Mouse (Mus musculus): ENCODE data around the gene Nostrin. TPM values are rescaled to one million over a fixed set of nuclear protein-coding genes. Genes with fewer than 3 reads are reported as not detected.
A peak's percentile ranks its signal among the peaks of the same experiment; 100 is the strongest.

Gene Nostrin
- total RNA-seq, 1 experiment from 2014 or later = 15.1 TPM

- ATAC-seq (replicated peaks; ENCODE audit: insufficient number of reproducible peaks, low FRiP score, low TSS enrichment, poor library complexity, severe bottlenecking) = no peak
Observed at GRCm38 (mm10) chr2:69179721-69180120, 44.1 kb downstream of the Nostrin start.

- ATAC-seq (replicated peaks; ENCODE audit: insufficient number of reproducible peaks, low FRiP score, low TSS enrichment, poor library complexity, severe bottlenecking) = peak; percentile 13; the same call in 1 of the 2 replicates
Observed at GRCm38 (mm10) chr2:69187990-69188389, 52.4 kb downstream of the Nostrin start.

- ATAC-seq (replicated peaks; ENCODE audit: insufficient number of reproducible peaks, low FRiP score, low TSS enrichment, poor library complexity, severe bottlenecking) = no peak
Observed at GRCm38 (mm10) chr2:69188732-69189131, 53.1 kb downstream of the Nostrin start.

GRCm38 (mm10) chr2:69189222-69189621 is 53.6 kb downstream of the Nostrin start:
- no peak for ATAC-seq (replicated peaks; ENCODE audit: insufficient number of reproducible peaks, low FRiP score, low TSS enrichment, poor library complexity, severe bottlenecking)

GRCm38 (mm10) chr2:69191059-69191458 is 55.5 kb downstream of the Nostrin start:
- ATAC-seq (replicated peaks; ENCODE audit: insufficient number of reproducible peaks, low FRiP score, low TSS enrichment, poor library complexity, severe bottlenecking) = no peak

GRCm38 (mm10) chr2:69193555-69193954 is 58.0 kb downstream of the Nostrin start:
- ATAC-seq (replicated peaks; ENCODE audit: insufficient number of reproducible peaks, low FRiP score, low TSS enrichment, poor library complexity, severe bottlenecking) = no peak

GRCm38 (mm10) chr2:69205185-69205584 is 69.6 kb downstream of the Nostrin start:
- no peak for ATAC-seq (replicated peaks; ENCODE audit: insufficient number of reproducible peaks, low FRiP score, low TSS enrichment, poor library complexity, severe bottlenecking)

GRCm38 (mm10) chr2:69205791-69206351 is 70.3 kb downstream of the Nostrin start, which contains the start of gene Spc25:
Gene Spc25, minus strand, starts transcription at chr2:69206194.
- peak; percentile 100 for ATAC-seq (replicated peaks; ENCODE audit: insufficient number of reproducible peaks, low FRiP score, low TSS enrichment, poor library complexity, severe bottlenecking)

GRCm38 (mm10) chr2:69206523-69206922 is 70.9 kb downstream of the Nostrin start:
- ATAC-seq (replicated peaks; ENCODE audit: insufficient number of reproducible peaks, low FRiP score, low TSS enrichment, poor library complexity, severe bottlenecking) = no peak

GRCm38 (mm10) chr2:69209684-69210083 is 74.1 kb downstream of the Nostrin start:
- ATAC-seq (replicated peaks; ENCODE audit: insufficient number of reproducible peaks, low FRiP score, low TSS enrichment, poor library complexity, severe bottlenecking) = no peak

GRCm38 (mm10) chr2:69210773-69211172 is 75.2 kb downstream of the Nostrin start, which contains the start of gene G6pc2:
Gene G6pc2, plus strand, starts transcription at chr2:69211073.
- ATAC-seq (replicated peaks; ENCODE audit: insufficient number of reproducible peaks, low FRiP score, low TSS enrichment, poor library complexity, severe bottlenecking) = no peak

- no peak for ATAC-seq (replicated peaks; ENCODE audit: insufficient number of reproducible peaks, low FRiP score, low TSS enrichment, poor library complexity, severe bottlenecking)
Observed at GRCm38 (mm10) chr2:69212652-69213051, 77.1 kb downstream of the Nostrin start.

- no peak for ATAC-seq (replicated peaks; ENCODE audit: insufficient number of reproducible peaks, low FRiP score, low TSS enrichment, poor library complexity, severe bottlenecking)
Observed at GRCm38 (mm10) chr2:69215242-69215641, 79.6 kb downstream of the Nostrin start.

- no peak for ATAC-seq (replicated peaks; ENCODE audit: insufficient number of reproducible peaks, low FRiP score, low TSS enrichment, poor library complexity, severe bottlenecking)
Observed at GRCm38 (mm10) chr2:69221868-69222416, 86.3 kb downstream of the Nostrin start.

GRCm38 (mm10) chr2:69222815-69223214 is 87.2 kb downstream of the Nostrin start:
- ATAC-seq (replicated peaks; ENCODE audit: insufficient number of reproducible peaks, low FRiP score, low TSS enrichment, poor library complexity, severe bottlenecking) = no peak

- no peak for ATAC-seq (replicated peaks; ENCODE audit: insufficient number of reproducible peaks, low FRiP score, low TSS enrichment, poor library complexity, severe bottlenecking)
Observed at GRCm38 (mm10) chr2:69224724-69225123, 89.1 kb downstream of the Nostrin start.

- no peak for ATAC-seq (replicated peaks; ENCODE audit: insufficient number of reproducible peaks, low FRiP score, low TSS enrichment, poor library complexity, severe bottlenecking)
Observed at GRCm38 (mm10) chr2:69226876-69227275, 91.3 kb downstream of the Nostrin start.

- ATAC-seq (replicated peaks; ENCODE audit: insufficient number of reproducible peaks, low FRiP score, low TSS enrichment, poor library complexity, severe bottlenecking) = no peak
Observed at GRCm38 (mm10) chr2:69228635-69229034, 93.0 kb downstream of the Nostrin start.

GRCm38 (mm10) chr2:69230137-69230536 is 94.5 kb downstream of the Nostrin start:
- no peak for ATAC-seq (replicated peaks; ENCODE audit: insufficient number of reproducible peaks, low FRiP score, low TSS enrichment, poor library complexity, severe bottlenecking)

- no peak for ATAC-seq (replicated peaks; ENCODE audit: insufficient number of reproducible peaks, low FRiP score, low TSS enrichment, poor library complexity, severe bottlenecking)
Observed at GRCm38 (mm10) chr2:69232101-69232500, 96.5 kb downstream of the Nostrin start.

Measured in monocyte, adult 5-6 weeks (primary cell).